Mouse (Mus musculus) liver (tissue): ENCODE measurements at regions not wholly inside any gene's neighbourhood (a gene's known extent, or its start where the extent isn't known, plus 50 kb on each side); places are given as distances from the start of the nearest gene placed in this dataset.

Source experiments
- DNase-seq: peaks from one replicate; pipeline ENCODE4 v3.0.0-alpha.2; 2020; ENCODE audit warnings: mixed read lengths

DNA sequence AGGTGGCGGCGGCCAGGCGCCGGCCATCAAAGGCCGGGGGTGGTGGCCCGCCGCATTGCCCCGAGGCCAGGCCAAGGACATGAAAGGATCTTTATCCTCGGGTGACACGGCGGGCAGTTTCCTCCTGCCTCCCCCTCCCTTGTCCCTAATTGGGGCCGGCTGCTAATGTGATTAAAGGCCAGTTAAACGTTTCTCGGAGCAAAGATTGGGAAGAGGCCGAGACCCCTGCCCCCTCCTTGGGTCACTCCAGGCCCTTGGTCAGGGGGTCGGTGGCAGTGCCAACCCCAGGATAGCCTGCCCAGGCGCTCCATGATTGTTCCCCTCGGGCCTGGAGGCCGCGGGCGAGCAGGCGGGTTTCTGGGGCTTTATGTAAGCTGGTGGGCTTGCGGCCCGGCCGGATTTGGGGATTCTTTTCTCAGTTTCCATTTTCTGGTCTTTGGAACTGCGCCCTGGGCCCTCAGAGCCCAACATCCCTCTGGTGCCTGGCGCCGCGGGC lies 90.7 kb upstream of the Dio3 start:
- DNase-seq: no peak

DNA sequence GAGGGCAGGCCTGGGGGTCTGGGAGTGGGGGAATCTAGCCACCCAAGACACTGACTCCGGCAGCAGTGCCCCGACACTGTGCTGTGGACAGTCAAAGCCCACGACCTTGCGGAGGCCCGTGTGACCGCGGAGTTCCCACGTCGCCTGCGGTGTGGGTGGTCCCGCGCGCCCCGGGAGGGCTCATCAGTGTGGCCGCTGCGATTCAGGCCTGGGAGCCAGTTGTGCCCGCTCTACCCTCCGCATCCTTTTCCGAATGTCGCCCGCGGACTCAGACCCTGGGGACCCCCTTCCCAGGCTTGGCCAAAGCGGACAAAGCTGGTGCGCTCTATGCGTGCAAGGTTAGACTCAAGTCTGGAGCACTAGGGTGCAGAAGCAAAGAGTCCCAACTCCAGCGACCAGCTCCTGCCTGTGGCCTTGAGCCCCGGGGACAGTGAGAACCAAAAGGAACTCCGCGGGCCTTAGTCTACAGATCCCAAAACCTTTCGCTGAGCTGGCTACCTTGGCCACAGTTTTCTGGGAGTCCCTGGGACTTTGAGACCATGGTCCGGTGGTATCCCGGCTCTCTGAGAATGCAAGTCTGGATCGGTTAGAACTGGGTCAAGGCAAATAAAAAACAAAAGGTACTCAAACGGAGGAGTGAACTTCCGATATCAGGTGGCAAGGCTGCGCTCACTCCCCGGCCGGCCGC lies 90.1 kb upstream of the Dio3 start:
- DNase-seq: no peak

DNA sequence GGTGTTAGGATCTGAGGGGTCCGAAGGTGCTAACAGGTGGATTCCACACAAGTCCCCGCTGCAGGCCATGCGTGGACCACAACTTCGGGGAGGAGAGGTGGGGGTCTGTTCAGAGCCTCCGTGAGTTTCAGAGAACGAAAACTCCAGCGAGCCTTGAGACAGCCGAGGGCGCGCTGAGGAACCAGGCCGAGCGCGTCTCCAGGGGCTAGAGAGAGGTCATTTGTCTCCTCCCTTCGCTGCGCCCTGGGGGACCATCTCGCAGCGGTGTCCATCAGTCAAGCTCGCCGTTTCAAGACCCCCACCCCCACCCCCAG lies 89.6 kb upstream of the Dio3 start:
- no peak for DNase-seq

DNA sequence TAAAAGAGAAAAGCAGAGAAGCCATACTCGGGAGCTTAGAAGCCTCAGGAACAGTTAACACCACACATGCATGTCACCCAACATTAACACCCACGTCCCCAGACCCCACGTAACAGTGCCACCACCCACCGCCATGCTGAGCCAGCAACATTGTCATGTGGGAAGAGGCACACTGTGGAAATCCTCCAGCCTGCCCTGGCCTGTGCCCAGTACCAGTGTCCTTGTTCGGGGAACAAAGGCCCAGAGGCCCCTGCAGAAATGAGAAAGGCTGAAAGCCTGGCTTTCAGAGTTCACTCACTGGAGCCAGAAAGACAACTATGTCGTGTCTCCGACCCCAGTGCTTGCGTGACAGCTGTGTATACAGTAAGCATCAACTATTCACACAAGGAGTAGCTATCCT lies 86.7 kb upstream of the Dio3 start:
- no peak for DNase-seq

DNA sequence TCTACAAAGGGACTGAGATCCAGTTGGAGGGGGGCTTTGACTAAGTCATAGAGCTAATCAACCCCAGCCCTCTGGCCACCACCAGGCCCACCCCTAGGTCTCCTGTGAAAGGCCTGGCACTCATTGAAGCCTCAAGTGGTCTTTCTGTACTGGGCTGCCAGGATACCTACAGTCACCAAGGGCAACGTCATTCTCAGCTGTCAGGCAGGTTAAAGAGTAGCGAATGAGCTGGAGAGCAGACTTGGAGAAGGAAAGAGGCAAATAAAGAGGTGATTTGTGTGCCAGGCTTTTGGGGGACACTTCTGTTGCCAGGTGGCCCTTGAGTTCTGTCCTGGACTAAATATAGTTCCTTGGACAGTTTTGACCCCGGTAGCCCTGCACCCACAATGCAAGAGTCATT lies 81.5 kb upstream of the Dio3 start:
- DNase-seq: no peak

DNA sequence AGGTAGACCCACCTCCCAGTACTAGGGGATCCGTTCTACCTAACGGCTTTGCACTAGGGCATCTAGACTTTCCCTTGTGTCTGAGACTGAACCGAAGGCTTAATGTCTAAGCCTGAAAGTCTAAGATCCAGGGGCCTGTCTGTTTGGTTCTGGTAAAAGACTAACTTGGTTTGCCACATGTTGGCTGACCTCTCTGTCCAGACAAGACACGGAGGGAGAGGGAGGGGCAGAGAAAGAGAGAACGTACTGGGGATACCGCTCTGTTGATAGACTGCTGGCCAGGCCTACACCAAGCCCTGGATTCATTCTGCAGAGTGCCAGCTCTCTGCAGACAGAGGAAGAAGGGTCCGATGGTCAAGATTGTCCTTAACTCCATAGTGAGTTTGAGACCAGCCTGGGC lies 78.4 kb upstream of the Dio3 start:
- DNase-seq: no peak

DNA sequence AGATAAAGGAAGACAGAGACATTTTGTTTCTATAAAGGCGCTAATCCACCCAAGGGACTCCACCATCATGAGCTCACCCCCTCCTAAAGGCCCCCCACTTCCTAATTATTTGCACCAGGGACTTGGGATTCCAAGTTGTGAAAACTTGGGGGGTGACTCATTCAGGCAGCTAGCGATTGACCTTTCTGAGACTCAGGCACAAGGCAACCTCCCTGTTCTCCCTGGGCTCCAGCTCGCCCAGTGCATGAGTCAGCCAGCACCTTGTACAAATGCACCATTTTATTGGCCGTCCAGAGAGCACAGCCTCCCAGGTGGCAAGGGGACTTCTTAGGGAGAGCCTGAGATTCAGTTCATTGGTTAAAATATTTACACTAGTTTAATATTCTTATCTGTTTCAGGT lies 78.0 kb upstream of the Dio3 start:
- no peak for DNase-seq

DNA sequence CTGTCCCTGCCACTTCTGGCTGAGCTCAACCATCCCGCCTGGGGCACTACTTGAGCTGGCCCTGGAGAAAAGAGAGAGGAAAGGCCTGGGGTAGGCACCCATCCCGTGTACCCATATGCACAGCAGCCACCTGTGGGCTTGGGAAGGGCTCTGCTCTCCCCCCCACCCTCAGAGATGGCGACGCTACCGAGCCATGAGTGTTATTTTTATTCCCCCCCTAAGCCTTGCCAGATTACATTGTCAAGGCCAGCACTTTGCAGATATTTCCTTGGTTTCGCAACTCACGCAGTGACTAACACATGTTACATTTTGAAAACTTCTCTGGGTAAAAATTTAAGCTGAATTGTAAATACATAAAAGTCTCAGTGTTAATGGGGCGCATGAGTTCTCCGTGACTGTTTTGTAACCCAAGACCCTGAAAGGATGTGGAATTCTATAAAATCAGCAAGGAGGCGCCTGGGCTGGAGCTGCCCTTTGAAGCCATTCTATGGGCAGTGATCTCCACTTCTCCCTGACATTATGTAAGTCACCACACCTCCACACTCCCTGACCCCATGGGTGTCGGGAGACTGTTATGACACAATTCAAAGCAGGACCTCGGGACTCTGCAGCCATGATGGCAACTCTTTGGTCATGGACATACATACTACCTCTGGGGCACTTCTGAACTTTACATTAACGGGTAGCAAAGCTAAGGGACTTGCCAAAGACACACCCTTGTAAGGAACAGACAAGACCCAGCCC lies 75.4 kb upstream of the Dio3 start:
- no peak for DNase-seq

DNA sequence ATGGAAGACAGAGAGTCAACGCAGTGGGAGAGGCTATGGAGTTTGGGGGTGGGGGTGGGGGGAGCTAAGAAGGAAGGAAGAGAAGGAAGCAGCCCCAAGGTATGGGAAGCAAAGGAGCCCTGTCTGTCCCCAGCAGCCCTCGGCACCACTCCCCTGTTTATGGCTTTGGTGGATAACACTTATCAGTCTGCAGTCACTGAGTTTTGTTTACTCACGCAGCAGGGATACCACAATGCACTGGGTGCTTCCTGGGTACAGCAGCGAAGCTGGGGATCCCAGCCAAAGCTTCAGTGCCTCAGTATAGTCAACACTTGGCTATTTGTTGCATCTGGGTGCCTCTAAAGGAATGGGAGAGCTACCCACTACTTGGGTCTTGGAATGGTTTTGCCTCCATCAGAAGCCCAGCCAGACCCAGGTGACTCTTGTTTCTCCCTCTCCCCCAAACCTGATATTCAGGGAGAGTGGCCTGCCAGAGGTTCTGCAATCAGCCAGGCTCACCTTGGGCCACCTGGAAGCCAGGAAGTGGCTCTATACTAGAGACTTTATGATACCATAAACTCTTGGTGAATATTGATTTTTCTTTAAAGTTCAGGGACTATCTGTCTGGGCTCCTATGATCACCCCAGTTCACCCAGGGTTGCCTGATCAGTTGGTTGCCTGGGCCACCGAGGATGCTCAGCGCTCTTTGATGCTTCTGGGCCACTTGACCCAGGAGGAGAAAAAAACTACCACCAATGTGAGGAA lies 74.5 kb upstream of the Dio3 start:
- DNase-seq: no peak

DNA sequence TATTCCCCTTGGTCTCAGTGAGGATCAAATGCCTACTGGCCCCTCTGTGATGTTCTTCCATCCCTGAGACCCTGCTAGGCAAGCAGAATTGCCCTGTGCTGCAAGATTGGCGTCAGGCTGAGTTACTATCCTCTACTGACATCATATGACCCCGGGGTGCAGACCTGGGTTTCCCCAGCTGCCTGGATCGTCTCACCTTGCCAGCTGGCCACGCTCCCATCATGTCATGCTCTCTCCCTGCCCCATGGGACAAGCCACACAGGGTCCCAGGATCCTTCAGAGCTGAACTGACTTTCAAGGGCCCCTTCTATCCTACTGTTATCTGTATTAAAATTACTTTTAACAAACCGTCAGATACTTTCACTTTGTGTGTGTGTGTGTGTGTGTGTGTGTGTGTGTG lies 72.6 kb upstream of the Dio3 start:
- DNase-seq: no peak

DNA sequence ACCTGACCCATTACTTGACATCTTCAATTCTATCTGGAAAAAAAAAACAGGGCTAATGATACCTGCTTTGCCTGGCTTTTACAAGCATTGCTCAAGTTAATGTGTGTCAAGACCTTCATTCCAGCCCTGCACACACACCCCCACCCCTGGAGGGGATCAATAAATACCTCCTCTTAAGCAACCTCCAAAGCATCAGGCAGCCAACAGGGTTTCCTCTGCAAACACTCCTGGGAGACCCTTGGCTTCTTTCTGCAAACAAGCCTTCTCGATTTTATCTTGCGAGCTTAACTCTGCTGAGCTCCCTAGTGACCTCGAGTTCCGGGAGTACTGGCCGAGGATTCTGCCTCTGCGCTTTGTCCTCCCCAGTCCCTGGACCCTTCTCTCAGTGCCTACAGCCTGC lies 72.1 kb upstream of the Dio3 start:
- no peak for DNase-seq

DNA sequence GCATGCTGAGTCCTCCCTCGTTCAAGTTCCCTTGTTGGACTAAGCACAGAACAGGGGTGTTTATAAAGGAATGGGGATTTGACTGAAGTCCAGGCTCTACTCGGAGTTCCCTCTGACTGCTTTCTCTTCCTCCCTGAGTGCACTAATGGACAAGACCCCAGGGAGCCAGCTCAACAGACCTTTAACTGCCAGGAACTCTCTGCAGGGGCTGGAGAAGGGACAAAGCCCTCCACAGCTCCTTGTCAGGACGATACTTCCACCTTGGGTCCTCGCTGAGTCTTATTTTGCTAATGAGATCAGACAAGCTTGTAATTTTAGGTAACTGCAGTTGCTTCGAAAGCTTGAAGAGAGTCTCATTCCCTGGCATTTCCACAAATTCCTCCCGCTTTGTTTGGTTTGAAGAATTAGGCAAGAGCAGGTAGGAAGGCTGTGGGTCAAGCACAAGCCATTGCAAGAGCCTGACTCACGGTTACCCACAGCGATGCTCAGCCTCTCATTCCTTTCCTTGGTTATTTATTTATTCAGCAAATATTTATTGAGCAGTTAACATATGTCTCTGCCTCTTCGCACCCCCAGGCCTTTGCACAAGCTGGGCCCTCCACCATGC lies 71.5 kb upstream of the Dio3 start:
- DNase-seq: no peak

DNA sequence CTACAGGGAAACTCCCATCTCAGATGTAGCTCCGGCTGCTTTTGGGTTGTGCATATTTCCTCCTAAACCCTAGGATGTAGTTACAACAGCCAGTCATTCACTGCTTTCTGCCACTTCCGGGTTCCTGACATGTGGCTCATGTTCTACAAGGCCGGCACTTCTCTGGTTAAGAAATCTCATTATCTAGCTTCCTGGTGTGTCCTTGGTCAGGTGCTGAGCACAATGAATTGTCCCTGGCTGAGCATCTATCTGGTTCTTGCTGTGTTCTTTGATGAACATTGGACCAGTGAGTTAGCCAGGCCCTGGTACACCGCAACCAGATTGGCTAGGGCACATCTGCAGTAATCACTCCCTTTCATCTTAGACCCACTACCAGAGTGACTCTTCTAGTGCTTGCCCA lies 66.2 kb upstream of the Dio3 start:
- DNase-seq: no peak

DNA sequence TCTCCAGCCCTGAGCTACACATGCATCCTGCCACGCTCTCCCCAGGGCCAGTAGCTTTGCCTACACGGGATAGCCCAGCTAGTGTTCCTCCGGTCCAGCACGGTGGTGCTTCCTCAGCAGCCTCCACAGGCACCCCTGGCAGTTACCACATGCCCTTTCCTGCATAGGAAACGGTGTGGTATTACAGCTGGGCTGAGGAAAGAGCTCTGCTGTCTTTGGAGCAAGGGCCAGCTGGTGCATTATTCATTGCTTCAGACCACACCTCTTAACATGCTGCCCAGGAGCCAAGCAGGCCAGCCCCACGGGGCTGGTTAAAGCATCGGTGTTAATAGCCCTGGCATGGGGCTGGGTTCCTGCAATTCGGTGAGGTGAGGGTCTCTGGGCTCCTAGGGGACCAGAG lies 64.0 kb upstream of the Dio3 start:
- no peak for DNase-seq

DNA sequence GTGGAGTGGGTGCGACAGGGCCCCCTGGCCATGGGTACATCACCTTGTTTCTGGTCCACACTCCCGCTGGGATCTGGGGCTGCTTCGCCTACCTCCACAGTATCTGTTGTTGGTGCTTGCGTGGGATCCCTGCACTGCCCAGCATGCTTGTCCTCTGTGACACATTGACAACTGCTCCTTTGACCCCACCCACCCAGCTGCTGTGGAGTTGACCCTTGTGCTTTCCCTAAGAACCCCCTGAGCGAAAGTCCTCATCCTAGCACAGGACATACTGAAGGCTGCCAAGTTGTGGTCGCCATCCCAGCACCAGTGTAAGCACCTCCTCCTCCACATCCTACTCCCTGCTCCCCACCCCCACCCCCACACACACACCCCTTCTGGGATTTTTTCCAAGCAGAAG lies 63.6 kb upstream of the Dio3 start:
- no peak for DNase-seq

DNA sequence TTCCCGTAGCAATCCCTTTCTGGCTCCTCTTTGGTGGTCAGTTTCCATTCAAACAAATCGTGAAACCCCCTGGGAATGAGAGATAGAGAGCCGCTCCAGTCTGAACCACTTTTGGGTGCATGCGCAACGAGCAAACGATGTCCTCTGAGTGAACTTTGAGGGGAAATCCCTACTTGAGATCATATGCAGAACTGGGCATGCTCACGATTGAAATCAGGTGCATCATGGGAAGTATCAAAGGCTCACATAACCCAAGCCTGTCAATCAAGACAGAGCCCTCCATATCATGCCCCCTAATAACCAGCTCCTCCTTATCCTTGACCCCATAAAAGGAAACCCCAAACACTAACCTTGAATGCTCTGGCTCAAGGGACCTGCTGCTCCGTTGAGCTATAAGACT lies 59.1 kb upstream of the Dio3 start:
- DNase-seq: no peak

DNA sequence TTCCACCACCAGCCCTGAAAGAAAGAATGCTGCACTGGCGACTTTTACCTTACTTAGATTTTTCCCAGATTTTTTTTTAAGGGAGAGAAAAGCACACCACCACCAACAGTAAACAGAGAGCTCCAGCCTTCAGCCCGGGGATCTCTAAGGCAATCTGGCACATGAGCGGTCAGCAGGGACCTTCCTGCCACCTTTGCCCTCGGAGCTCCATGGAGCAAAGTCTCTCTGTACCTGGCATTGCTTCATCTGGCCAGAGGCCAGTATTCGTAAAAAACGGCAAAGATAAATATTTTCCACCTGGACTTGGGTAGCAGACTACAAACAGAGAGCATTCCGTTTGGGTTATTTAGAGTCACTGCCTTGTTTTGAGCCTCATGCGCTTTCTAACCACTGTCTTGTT lies 58.4 kb upstream of the Dio3 start:
- peak; percentile 51 for DNase-seq

DNA sequence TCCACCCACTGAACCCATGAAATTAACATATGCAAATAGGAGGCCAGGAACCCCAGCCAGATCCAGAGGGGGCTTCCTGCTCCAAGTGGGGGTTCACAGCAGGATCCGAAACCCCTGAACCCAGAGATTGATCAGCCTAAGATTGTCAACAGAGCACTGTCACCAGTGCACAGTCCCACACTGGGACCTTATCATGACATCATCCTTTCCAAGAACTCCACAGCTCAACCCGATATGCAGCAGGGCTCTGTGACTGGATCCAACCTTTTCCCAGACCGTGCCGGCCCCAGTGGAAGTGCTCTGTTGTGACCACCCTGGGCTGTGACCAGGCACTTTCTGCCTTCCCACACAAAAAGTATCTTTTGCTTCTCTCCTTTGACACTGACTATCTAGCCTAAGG lies 57.7 kb upstream of the Dio3 start:
- no peak for DNase-seq

DNA sequence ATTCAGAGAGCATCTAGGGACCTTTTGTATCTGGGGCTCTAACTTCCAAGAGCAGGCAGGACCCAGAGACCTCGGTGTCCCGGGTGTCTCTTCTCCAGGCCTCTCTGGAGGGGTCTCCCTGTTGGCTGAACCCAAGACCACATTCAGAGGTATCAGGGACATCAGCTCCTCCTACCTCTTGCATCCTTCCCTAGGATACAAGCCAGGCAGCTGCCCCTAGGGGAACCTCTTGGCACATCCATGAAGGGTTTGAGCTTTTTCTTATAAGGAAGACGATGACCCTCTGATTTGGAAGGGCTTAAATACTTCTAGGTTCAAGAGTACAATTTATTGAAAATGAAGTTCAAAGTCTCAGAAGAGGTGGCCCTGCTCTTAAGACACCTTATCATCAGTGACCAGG lies 57.2 kb upstream of the Dio3 start:
- DNase-seq: no peak

DNA sequence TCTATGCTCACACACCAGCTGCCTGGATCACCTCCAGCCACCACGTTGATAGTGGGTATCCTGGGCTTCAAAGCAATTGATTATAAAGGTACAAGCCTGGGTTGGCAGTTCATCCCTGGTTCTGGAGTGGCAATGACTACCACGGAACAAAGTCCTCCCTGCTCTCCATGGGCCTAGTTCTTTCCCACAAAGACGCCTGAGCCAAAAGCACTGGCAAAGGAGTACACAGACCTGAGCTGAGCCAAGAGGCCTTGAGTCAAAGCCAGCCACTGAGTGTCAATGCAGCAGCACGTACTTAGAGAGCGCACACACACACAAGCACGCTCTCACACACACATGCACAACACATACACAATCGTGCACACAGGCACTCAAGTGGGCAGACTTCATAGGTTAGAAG lies 54.6 kb upstream of the Dio3 start:
- DNase-seq: no peak

DNA sequence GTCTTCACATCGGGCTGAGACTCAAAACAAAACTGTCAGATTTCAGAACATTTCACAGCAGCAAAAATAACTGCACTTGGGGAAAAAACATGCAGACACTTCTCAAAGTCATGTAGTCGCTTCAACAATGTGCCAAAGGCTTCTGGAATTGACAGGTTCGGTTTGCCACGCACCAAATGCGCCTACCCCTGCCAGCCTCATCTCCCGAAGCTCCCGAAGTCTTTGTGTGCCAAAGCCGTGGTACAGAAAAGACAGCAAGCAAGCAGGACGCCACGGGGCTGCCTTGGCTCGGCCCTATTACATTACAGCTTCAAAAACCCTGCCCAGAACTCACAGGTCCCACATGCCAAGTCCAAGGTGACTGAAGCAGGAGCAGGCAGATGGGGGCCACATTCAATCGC lies 50.9 kb upstream of the Dio3 start:
- DNase-seq: no peak
